Mouse (Mus musculus) small intestine, adult 2 months (tissue): ENCODE results near the gene Timp3. TPM values are rescaled to one million over a fixed set of nuclear protein-coding genes. Genes with fewer than 3 reads are reported as not detected.

Experiments
- H3K27ac ChIP-seq: fragments of 200-500 bp; 2 replicates; pipeline ENCODE4 v1.5.1; 2012; ENCODE audit warnings: low read depth, low read length, control low read depth, inconsistent platforms; ENCODE audit not compliant: insufficient read depth
- H3K27me3 ChIP-seq: fragments of 200-500 bp; 2 replicates; pipeline ENCODE4 v1.6.1; 2012; ENCODE audit warnings: mild to moderate bottlenecking, moderate library complexity, low read length, inconsistent platforms; ENCODE audit not compliant: control insufficient read depth, insufficient read depth
- H3K36me3 ChIP-seq: fragments of 200-500 bp; 2 replicates; pipeline ENCODE4 v1.6.1; 2012; ENCODE audit warnings: mild to moderate bottlenecking, low read length, control low read depth, inconsistent platforms; ENCODE audit not compliant: control insufficient read depth, insufficient read depth
- H3K4me1 ChIP-seq: fragments of 200-500 bp; 2 replicates; pipeline ENCODE4 v1.6.1; 2012; ENCODE audit warnings: low read length, inconsistent platforms, mixed read lengths; ENCODE audit not compliant: control insufficient read depth, insufficient read depth, insufficient read length
- H3K4me3 ChIP-seq: fragments of 200-500 bp; 2 replicates; pipeline ENCODE4 v1.5.1; 2012; ENCODE audit warnings: low read depth, mild to moderate bottlenecking, control low read depth, inconsistent platforms, low read length, moderate library complexity
- CTCF ChIP-seq: fragments of 200-500 bp; IDR thresholded peaks from 2 replicates; pipeline ENCODE4 v1.5.1; 2012; ENCODE audit warnings: low read depth, mild to moderate bottlenecking, control low read depth, inconsistent platforms, low read length, moderate library complexity, mixed read lengths; ENCODE audit not compliant: insufficient replicate concordance, insufficient read length; ENCODE audit errors: extremely low read depth
- POLR2A ChIP-seq: fragments of 200-500 bp; IDR thresholded peaks from 2 replicates; pipeline ENCODE4 v1.6.1; 2012; ENCODE audit warnings: low read depth, mild to moderate bottlenecking, control low read depth, inconsistent platforms, low read length, moderate library complexity
- WGBS: fragments of 180-500 bp; shearing (Covaris S2); methylation state at CpG from one replicate; pipeline ENCODE4 v1.1.7; 2018; 5-methylcytosine and 5-hydroxymethylcytosine counted together
- polyA plus RNA-seq: library from polyadenylated mRNA; depleted of rRNA; stranded (reverse); fragments of >200 nt; gene quantifications from 2 replicates; pipeline ENCODE4 v1.2.3, GENCODE M21; 2012; rRNA removed

Gene Timp3
- polyA plus RNA-seq, 1 experiment = 15.3 TPM

GRCm38 (mm10) chr10:86388803-86389202, 88.6 kb downstream of the Timp3 start:
- H3K27ac ChIP-seq = no peak overlapping the region
- H3K4me3 ChIP-seq = no peak overlapping the region
- H3K36me3 ChIP-seq = no peaks in the 10 kb centered on the region
- no peaks in the 10 kb centered on the region for H3K27me3 ChIP-seq
- 91% methylated on average over 6 of the region's 6 CpGs for WGBS
- no peaks in the 10 kb centered on the region; the same call in 1 of the 2 replicates for H3K4me1 ChIP-seq
- TF ChIP-seq CTCF = no peak
- no peak for TF ChIP-seq POLR2A

GRCm38 (mm10) chr10:86389357-86389756, 89.2 kb downstream of the Timp3 start:
- TF ChIP-seq POLR2A = no peak
- TF ChIP-seq CTCF = no peak
- Histone ChIP-seq H3K27ac (no peak overlapping the region), H3K27me3 (no peaks in the 10 kb centered on the region), H3K4me1 (no peaks in the 10 kb centered on the region; the same call in 1 of the 2 replicates), H3K36me3 (no peaks in the 10 kb centered on the region), H3K4me3 (no peak overlapping the region)
- 87% methylated on average over 3 of the region's 3 CpGs for WGBS

DNA sequence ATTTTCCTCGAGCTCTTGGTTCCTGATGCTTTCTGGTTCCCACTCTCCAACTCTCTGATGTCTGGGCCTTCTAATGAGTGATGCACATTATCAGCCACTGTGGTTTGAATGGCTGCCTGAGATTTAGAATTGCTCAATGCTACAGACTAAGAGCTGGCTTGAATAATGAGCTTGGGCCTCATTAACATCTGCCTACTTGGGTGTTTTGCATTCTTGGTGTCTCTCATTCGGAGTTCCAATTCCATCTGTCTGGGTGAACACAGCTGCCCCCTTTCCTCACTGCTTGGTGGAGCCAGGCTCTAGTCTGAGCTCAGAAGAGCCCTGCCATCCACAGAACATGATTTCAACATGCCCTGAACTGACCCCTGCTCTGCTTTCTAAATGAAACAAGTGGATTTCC, 89.7 kb downstream of the Timp3 start:
- WGBS = 65% methylated on average over 2 of the region's 2 CpGs
- no peak overlapping the region for H3K4me3 ChIP-seq
- no peak overlapping the region for H3K27ac ChIP-seq
- H3K27me3 ChIP-seq = no peaks in the 10 kb centered on the region
- H3K4me1 ChIP-seq = no peaks in the 10 kb centered on the region; the same call in 1 of the 2 replicates
- no peaks in the 10 kb centered on the region for H3K36me3 ChIP-seq
- TF ChIP-seq CTCF (no peak), POLR2A (no peak)

DNA sequence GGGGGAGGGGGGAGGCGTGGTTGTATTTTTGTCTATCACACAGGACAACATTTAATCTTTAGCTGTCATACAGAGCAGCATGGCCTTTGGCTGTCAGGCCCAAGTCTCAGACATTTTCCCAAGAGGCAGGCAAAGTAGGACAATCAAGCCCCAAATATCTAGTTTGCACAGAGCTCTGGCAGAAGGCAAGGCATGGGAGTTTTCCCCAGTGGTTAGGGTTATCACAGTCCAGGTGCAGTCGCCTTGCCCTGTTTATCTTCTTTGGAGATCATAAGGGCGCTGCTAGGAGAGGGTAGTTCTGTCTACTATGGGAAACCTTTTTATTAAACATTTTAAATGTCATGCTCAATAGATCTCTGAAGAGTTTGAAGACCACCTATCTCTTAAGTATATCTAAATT, 92.2 kb downstream of the Timp3 start:
- H3K4me3 ChIP-seq = no peak overlapping the region
- no peaks in the 10 kb centered on the region; the same call in 1 of the 2 replicates for H3K4me1 ChIP-seq
- H3K27ac ChIP-seq = no peak overlapping the region
- no peaks in the 10 kb centered on the region for H3K36me3 ChIP-seq
- H3K27me3 ChIP-seq = no peaks in the 10 kb centered on the region
- 66% methylated on average over 3 of the region's 3 CpGs for WGBS
- TF ChIP-seq POLR2A = no peak
- TF ChIP-seq CTCF = no peak

- Histone ChIP-seq H3K4me3 (no peak overlapping the region), H3K4me1 (no peaks in the 10 kb centered on the region), H3K27ac (no peak overlapping the region), H3K27me3 (no peaks in the 10 kb centered on the region), H3K36me3 (no peaks in the 10 kb centered on the region)
- 84% methylated on average over 4 of the region's 4 CpGs for WGBS
- TF ChIP-seq POLR2A (no peak), CTCF (no peak)
Measured at GRCm38 (mm10) chr10:86397577-86398346, 97.6 kb downstream of the Timp3 start.

- TF ChIP-seq CTCF (no peak), POLR2A (no peak)
- Histone ChIP-seq H3K4me1 (no peaks in the 10 kb centered on the region), H3K27me3 (no peaks in the 10 kb centered on the region), H3K36me3 (no peaks in the 10 kb centered on the region), H3K4me3 (no peak overlapping the region), H3K27ac (no peak overlapping the region)
- 57% methylated on average over 2 of the region's 2 CpGs for WGBS
Measured at GRCm38 (mm10) chr10:86398347-86398720, 98.2 kb downstream of the Timp3 start.

Other genes starting within 250 kb of the Timp3 start
- 0.75 TPM in 2 replicates for gene Syn3, start 198.5 kb downstream of the Timp3 start, polyA plus RNA-seq